Mouse (Mus musculus) megakaryocyte, embryonic 14.5 days (primary cell): Measurements from ENCODE around the gene Ppp1cb.

Experiments used
- FLI1 ChIP-seq: IDR thresholded peaks from 2 replicates; pipeline ENCODE4 v1.6.1; 2012; ENCODE audit warnings: low read length, inconsistent platforms, mixed read lengths
- GATA1 ChIP-seq: IDR thresholded peaks from 3 replicates; pipeline ENCODE4 v1.6.1; 2012; ENCODE audit warnings: mixed read lengths, low read length, inconsistent platforms, borderline replicate concordance

- TF ChIP-seq GATA1 (no peak), FLI1 (no peak)
These were observed 16.6 kb upstream of the Ppp1cb start for GRCm38 (mm10) chr5:32441992-32442575.
